Mouse (Mus musculus) lung, adult 2 months (tissue): ENCODE data around the gene Kcna10. TPM values are rescaled to one million over a fixed set of nuclear protein-coding genes. Genes with fewer than 3 reads are reported as not detected.

Experiments
- DNase-seq: peaks from one replicate; pipeline ENCODE4 v3.0.0; 2022
- H3K4me1 ChIP-seq: fragments of 200-500 bp; 2 replicates; pipeline ENCODE4 v1.6.1; 2011; ENCODE audit warnings: low read length; ENCODE audit not compliant: control insufficient read depth, insufficient read depth
- H3K4me3 ChIP-seq: fragments of 200-500 bp; replicated peaks from 2 replicates; pipeline ENCODE3; 2011; ENCODE audit warnings: low read depth, mild to moderate bottlenecking, control low read depth, low read length; ENCODE audit errors: extremely low read depth
- CTCF ChIP-seq: fragments of 200-500 bp; IDR thresholded peaks from 2 replicates; pipeline ENCODE4 v1.5.1; 2011; ENCODE audit warnings: mild to moderate bottlenecking, low read length, control low read depth; ENCODE audit not compliant: insufficient read depth
- POLR2A ChIP-seq: fragments of 200-500 bp; IDR thresholded peaks from 2 replicates; pipeline ENCODE4 v1.6.1; 2011; ENCODE audit warnings: low read depth, mild to moderate bottlenecking, control low read depth, low read length, borderline replicate concordance; ENCODE audit errors: extremely low read depth
- WGBS: fragments of 180-500 bp; shearing (Covaris S2); methylation state at CpG from one replicate; pipeline ENCODE4 v1.1.7; 2018; 5-methylcytosine and 5-hydroxymethylcytosine counted together
- polyA plus RNA-seq: library from polyadenylated mRNA; depleted of rRNA; stranded (reverse); fragments of >200 nt; gene quantifications from 2 replicates; pipeline ENCODE4 v1.2.3, GENCODE M21; 2012; rRNA removed

Kcna10 gene
- polyA plus RNA-seq, 1 experiment: not detected

DNA sequence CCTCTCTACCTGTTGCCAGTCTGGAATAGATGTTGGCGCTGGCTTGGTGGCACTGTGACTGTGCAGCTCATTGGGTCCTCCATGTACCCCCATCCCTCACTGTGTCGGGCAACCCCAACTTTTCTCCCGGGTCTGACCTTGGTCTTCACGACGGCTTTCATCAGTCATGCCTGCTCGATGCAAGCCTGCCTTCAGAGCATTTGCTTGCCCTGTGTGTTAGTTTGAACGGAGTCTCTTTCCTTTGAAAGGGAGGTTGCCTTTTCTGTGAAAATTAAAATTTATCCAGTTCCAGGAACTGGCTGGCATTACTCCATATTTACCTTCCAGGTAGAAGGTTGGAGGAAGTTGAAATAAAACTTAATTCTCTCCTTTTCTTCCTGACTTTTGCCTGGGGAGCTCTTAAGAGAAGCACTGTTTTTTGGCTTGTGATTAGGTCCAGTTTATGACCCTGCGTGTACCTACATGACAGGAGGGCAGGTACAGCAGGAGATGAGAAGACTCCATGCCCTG is 55.7 kb downstream of the Kcna10 start:
- no peak for DNase-seq
- WGBS: 84% methylated on average over 8 of the region's 8 CpGs
- no peak overlapping the region for H3K4me3 ChIP-seq

DNA sequence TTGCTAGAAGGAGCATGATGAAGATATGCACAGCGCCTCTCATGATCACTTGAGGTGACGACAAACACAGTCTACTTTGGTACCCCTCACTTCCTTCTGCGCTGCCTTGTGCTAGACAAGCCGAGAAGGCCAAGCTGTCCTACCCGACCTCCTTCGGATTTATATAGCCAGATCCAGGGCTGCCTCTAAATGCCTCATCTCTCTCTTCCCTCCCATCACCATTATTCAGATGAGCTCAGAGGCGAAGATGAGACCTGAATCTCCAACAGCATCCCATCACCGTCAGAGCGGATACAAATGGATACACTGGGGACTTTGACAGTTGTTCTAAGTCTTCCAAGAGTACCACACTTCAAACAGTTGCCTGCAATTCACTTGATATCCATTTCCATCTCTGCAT is 56.8 kb downstream of the Kcna10 start, which contains the start of gene Prok1:
Gene Prok1, minus strand, starts transcription at position 101 of the 400 bp plus-strand sequence.
- 87% methylated on average over 9 of the region's 9 CpGs for WGBS
- DNase-seq: no peak

More for the DNA sequence above, 55.7 kb downstream of the Kcna10 start:
- no peaks in the 10 kb centered on the region for H3K4me1 ChIP-seq
- TF ChIP-seq CTCF (no peak), POLR2A (no peak)

GRCm38 (mm10) chr3:107241389-107242094 is 58.7 kb downstream of the Kcna10 start:
- WGBS: 39% methylated on average over 14 of the region's 14 CpGs
- DNase-seq: no peak
- Histone ChIP-seq H3K4me1 (no peaks in the 10 kb centered on the region), H3K4me3 (no peak overlapping the region)
- TF ChIP-seq POLR2A: no peak

More for the DNA sequence above, 56.8 kb downstream of the Kcna10 start, which contains the start of gene Prok1:
- no peak for TF ChIP-seq POLR2A
- no peak for TF ChIP-seq CTCF
- H3K4me1 ChIP-seq: no peaks in the 10 kb centered on the region
- no peak within 1 kb of the TSS for H3K4me3 ChIP-seq

Other genes with a start within 250 kb of the Kcna10 start
- gene Kcna3, start 146.9 kb upstream of the Kcna10 start, polyA plus RNA-seq: 16.6 and 18.2 TPM in 2 replicates
- 2.1 and 3.3 TPM in 2 replicates for gene Kcna2, start 81.9 kb upstream of the Kcna10 start, polyA plus RNA-seq
- 0.25 and 0.27 TPM in 2 replicates for gene Cym, start 38.7 kb downstream of the Kcna10 start, polyA plus RNA-seq
- gene A630076J17Rik, start 47.6 kb downstream of the Kcna10 start, polyA plus RNA-seq: not detected in 2 replicates
- gene Prok1, start 56.7 kb downstream of the Kcna10 start, polyA plus RNA-seq: 0.19 TPM in 1 of 2 replicates, not detected in the other
- gene Lamtor5, start 95.8 kb downstream of the Kcna10 start, polyA plus RNA-seq: 85.9 and 111 TPM in 2 replicates
- gene Slc16a4, start 108.2 kb downstream of the Kcna10 start, polyA plus RNA-seq: 0.19 and 0.44 TPM in 2 replicates
- gene Rbm15, start 150.6 kb downstream of the Kcna10 start, polyA plus RNA-seq: 5.4 and 6.0 TPM in 2 replicates